Mouse (Mus musculus) cerebellum, adult 2 months (tissue): ENCODE results near the gene Tbc1d9b.

ENCODE experiments used
- CTCF ChIP-seq: fragments of 200-500 bp; IDR thresholded peaks from 2 replicates; pipeline ENCODE4 v1.5.1; 2011; ENCODE audit warnings: low read depth, mild to moderate bottlenecking, control low read depth, low read length, moderate library complexity, borderline replicate concordance; ENCODE audit not compliant: insufficient read depth
- POLR2A ChIP-seq: fragments of 200-500 bp; IDR thresholded peaks from 2 replicates; pipeline ENCODE4 v1.6.1; 2011; ENCODE audit warnings: low read length, control low read depth, borderline replicate concordance; ENCODE audit not compliant: insufficient read depth

GRCm38 (mm10) chr11:50200613-50201012 is 69.4 kb downstream of the Tbc1d9b start:
- no peak for TF ChIP-seq CTCF
- no peak for TF ChIP-seq POLR2A
